Comparison of ENCODE assay signal across 18 mouse cellular contexts in genomic region chr17:35226561-35227046, GRCm38 (mm10). TPM values are rescaled to one million over a fixed set of nuclear protein-coding genes. Genes with fewer than 3 reads are reported as not detected.
A peak's percentile ranks its signal among the peaks of the same experiment; 100 is the strongest.
DNase-seq lines count a peak whose midpoint lies in the region; ATAC-seq and TF ChIP-seq lines count a peak whose summit lies in the region.
"Had no signal": no experiment of that assay in that cellular context is flagged by ENCODE, and none has a peak within 500 bp of the region (broad histone marks: within the 10 kb centered on the region; RNA-seq: fewer than 3 reads in every experiment).

No protein-coding gene starts in this region.

- H3K4me2 ChIP-seq in kidney, embryonic 14.5 days (replicated peaks; ENCODE audit: low read depth, low read length), result no peak overlapping the region
- H3K4me2 ChIP-seq: forebrain, embryonic 12.5 days had no signal

- H3K36me3 ChIP-seq in heart, embryonic 10.5 days, result peaks cover 65% of the 10 kb centered on the region
- peaks cover 45% of the 10 kb centered on the region for H3K36me3 ChIP-seq in kidney, embryonic 14.5 days (ENCODE audit: control insufficient read depth, insufficient read depth, low read length)

- H3K27me3 ChIP-seq in heart, embryonic 10.5 days (ENCODE audit: insufficient read depth, poor library complexity, severe bottlenecking), result no peaks in the 10 kb centered on the region
- H3K27me3 ChIP-seq in kidney, embryonic 14.5 days (ENCODE audit: control insufficient read depth, insufficient read depth, low read length), result no peaks in the 10 kb centered on the region
- H3K27me3 ChIP-seq in cerebellum, adult 2 months (ENCODE audit: control insufficient read depth, insufficient read depth, low read length), result no peaks in the 10 kb centered on the region
- H3K27me3 ChIP-seq: forebrain, embryonic 12.5 days; Patski had no signal

- 76% methylated on average over 14 of the region's 14 CpGs for WGBS in heart, embryonic 10.5 days
- WGBS in kidney, embryonic 14.5 days, result 80% methylated on average over 14 of the region's 14 CpGs
- WGBS in cerebellum, adult 2 months, result 86% methylated on average over 14 of the region's 14 CpGs

- H3K9me3 ChIP-seq in heart, embryonic 10.5 days, result no peaks in the 10 kb centered on the region
- no peaks in the 10 kb centered on the region for H3K9me3 ChIP-seq in kidney, embryonic 14.5 days (ENCODE audit: control insufficient read depth, low read length)
- H3K9me3 ChIP-seq: forebrain, embryonic 12.5 days had no signal

- no peak overlapping the region for H3K9ac ChIP-seq in kidney, embryonic 14.5 days (ENCODE audit: low read depth, low read length)
- H3K9ac ChIP-seq: forebrain, embryonic 12.5 days had no signal

- intact Hi-C loops in heart, postnatal 25 days (cut with DNase I), result no loop called here

- H3K4me1 ChIP-seq in heart, embryonic 10.5 days, result peaks cover 5% of the 10 kb centered on the region; the same call in 1 of the 2 replicates
- peaks cover 2% of the 10 kb centered on the region; the same call in 1 of the 2 replicates for H3K4me1 ChIP-seq in kidney, embryonic 14.5 days (ENCODE audit: control insufficient read depth, insufficient read depth, low read length)
- H3K4me1 ChIP-seq in cerebellum, adult 2 months (ENCODE audit: control insufficient read depth, insufficient read depth, low read length), result peaks cover 4% of the 10 kb centered on the region; the same call in 1 of the 2 replicates

- peak overlapping the region; percentile 29; the same call in 1 of the 2 replicates for H3K27ac ChIP-seq in heart, embryonic 10.5 days
- H3K27ac ChIP-seq in kidney, embryonic 14.5 days (ENCODE audit: low read depth, low read length), result no peak overlapping the region
- H3K27ac ChIP-seq in cerebellum, adult 2 months (ENCODE audit: insufficient read depth, low read length), result no peak overlapping the region
- H3K27ac ChIP-seq: forebrain, embryonic 12.5 days had no signal

- no peak overlapping the region for H3K4me3 ChIP-seq in heart, embryonic 10.5 days
- H3K4me3 ChIP-seq in kidney, embryonic 14.5 days (ENCODE audit: low read length), result no peak overlapping the region
- H3K4me3 ChIP-seq in cerebellum, adult 2 months (replicated peaks; ENCODE audit: insufficient read depth, low read depth, low read length), result no peak overlapping the region
- H3K4me3 ChIP-seq: forebrain, embryonic 12.5 days had no signal

- ATAC-seq in kidney, embryonic 14.5 days (ENCODE audit: low FRiP score, low TSS enrichment), result no peak
- peak; percentile 21 for ATAC-seq in activated CD4-positive, CD25-positive, alpha-beta regulatory T cell, adult 4 months
- ATAC-seq: Patski had no signal

- TF ChIP-seq CTCF in cerebellum, adult 2 months (IDR thresholded peaks at IDR 0.05; ENCODE audit: borderline replicate concordance, insufficient read depth, low read depth, low read length), result no peak

- no peak for DNase-seq in heart, embryonic 10.5 days (ENCODE audit: low spot score)
- DNase-seq in heart, postnatal 25 days (ENCODE audit: low spot score), result no peak
- peak; percentile 45 to 50 for DNase-seq in kidney, postnatal 36 days
- DNase-seq in 416B (ENCODE audit: low read depth), result peak; percentile 61
- no peak for DNase-seq in left cerebral cortex, adult 9 months (ENCODE audit: low spot score in 2 of 2)
- no peak for DNase-seq in cerebellum, adult 2 months
- DNase-seq: adrenal gland, adult 8-10 months; cerebellum, postnatal 36 days had no signal

- TF ChIP-seq POLR2A in cerebellum, adult 2 months (IDR thresholded peaks at IDR 0.05; ENCODE audit: borderline replicate concordance, insufficient read depth, low read length), result no peak

RNA-seq across cellular contexts. Expression of gene Gm16181, which starts 6.0 kb away (rescaled TPM):
- 0.30 TPM in 1 of 2 replicates, not detected in the other for polyA plus RNA-seq in heart, embryonic 10.5 days (2016; fragmentation: Nextera tagmentation; extraction: Ambion mirVana)
- total RNA-seq in heart, postnatal 25 days (2021), result under 1 TPM; 0.50 to 0.65 TPM
- 0.89 TPM in 1 of 2 replicates, not detected in the other for polyA plus RNA-seq in kidney, embryonic 14.5 days (2014; fragmentation: Nextera tagmentation; extraction: Ambion mirVana)
- 1 to 10 TPM in 1 of 2 experiments, not detected in 1; 1.8 TPM for polyA plus RNA-seq in activated CD4-positive, CD25-positive, alpha-beta regulatory T cell, adult 4 months (2017; shearing (Covaris generic))
- polyA plus RNA-seq in cerebellum, adult 2 months (2012; rRNA removed), result not detected in 2 replicates
- total RNA-seq: adrenal gland, adult 8-10 months; layer of hippocampus, postnatal 25 days; megakaryocyte-erythroid progenitor cell, adult 5-6 weeks had no signal
- polyA plus RNA-seq: heart, embryonic 14.5 days; limb, embryonic 11.5 days; liver, embryonic 16.5 days; stomach, embryonic 14.5 days had no signal

RNA-seq across cellular contexts. Expression of gene Atp6v1g2, which starts 6.9 kb away (rescaled TPM):
- polyA plus RNA-seq in heart, embryonic 10.5 days (2016; fragmentation: Nextera tagmentation; extraction: Ambion mirVana), result 6.5 and 10.1 TPM in 2 replicates
- 1 to 10 TPM; 2.5 to 2.8 TPM for total RNA-seq in heart, postnatal 25 days (2021)
- polyA plus RNA-seq in kidney, embryonic 14.5 days (2014; fragmentation: Nextera tagmentation; extraction: Ambion mirVana), result 5.3 and 6.4 TPM in 2 replicates
- 1 to 10 TPM; 2.3 to 4.0 TPM for polyA plus RNA-seq in activated CD4-positive, CD25-positive, alpha-beta regulatory T cell, adult 4 months (2017; shearing (Covaris generic))
- 628 TPM in 2 replicates for polyA plus RNA-seq in cerebellum, adult 2 months (2012; rRNA removed)

RNA-seq across cellular contexts. Expression of gene Nfkbil1, which starts 9.0 kb away (rescaled TPM):
- 8.4 and 10.4 TPM in 2 replicates for polyA plus RNA-seq in heart, embryonic 10.5 days (2016; fragmentation: Nextera tagmentation; extraction: Ambion mirVana)
- 1 to 10 TPM; 8.2 to 8.7 TPM for total RNA-seq in heart, postnatal 25 days (2021)
- polyA plus RNA-seq in kidney, embryonic 14.5 days (2014; fragmentation: Nextera tagmentation; extraction: Ambion mirVana), result 3.3 and 6.0 TPM in 2 replicates
- 1 to 10 TPM; 3.4 to 4.4 TPM for polyA plus RNA-seq in activated CD4-positive, CD25-positive, alpha-beta regulatory T cell, adult 4 months (2017; shearing (Covaris generic))
- 12.7 and 13.2 TPM in 2 replicates for polyA plus RNA-seq in cerebellum, adult 2 months (2012; rRNA removed)

RNA-seq across cellular contexts. Expression of gene Ddx39b, which starts 14.9 kb away (rescaled TPM):
- 367 and 489 TPM in 2 replicates for polyA plus RNA-seq in heart, embryonic 10.5 days (2016; fragmentation: Nextera tagmentation; extraction: Ambion mirVana)
- total RNA-seq in heart, postnatal 25 days (2021), result 10 to 100 TPM; 89.2 to 99.4 TPM
- polyA plus RNA-seq in kidney, embryonic 14.5 days (2014; fragmentation: Nextera tagmentation; extraction: Ambion mirVana), result 525 and 616 TPM in 2 replicates
- polyA plus RNA-seq in activated CD4-positive, CD25-positive, alpha-beta regulatory T cell, adult 4 months (2017; shearing (Covaris generic)), result 100 to 1,000 TPM; 200 to 247 TPM
- polyA plus RNA-seq in cerebellum, adult 2 months (2012; rRNA removed), result 438 and 458 TPM in 2 replicates

RNA-seq across cellular contexts. Expression of gene Lta, which starts 21.5 kb away (rescaled TPM):
- polyA plus RNA-seq in heart, embryonic 10.5 days (2016; fragmentation: Nextera tagmentation; extraction: Ambion mirVana), result not detected in 2 replicates
- total RNA-seq in heart, postnatal 25 days (2021), result not detected
- 0.14 TPM in 1 of 2 replicates, not detected in the other for polyA plus RNA-seq in kidney, embryonic 14.5 days (2014; fragmentation: Nextera tagmentation; extraction: Ambion mirVana)
- 10 to 100 TPM; 70.5 to 90.5 TPM for polyA plus RNA-seq in activated CD4-positive, CD25-positive, alpha-beta regulatory T cell, adult 4 months (2017; shearing (Covaris generic))
- 0.11 and 0.13 TPM in 2 replicates for polyA plus RNA-seq in cerebellum, adult 2 months (2012; rRNA removed)
- total RNA-seq: megakaryocyte-erythroid progenitor cell, adult 5-6 weeks had no signal
- polyA plus RNA-seq: forebrain, embryonic 12.5 days; heart, embryonic 14.5 days; liver, embryonic 16.5 days had no signal

Comparison
In these comparisons a context has a peak if more than half of its experiments do, and no peak if none do; other contexts are left out.
1. DNase-seq: peak in kidney, postnatal 36 days (2 of 2) and 416B (single experiment); none in heart, embryonic 10.5 days (single experiment), heart, postnatal 25 days (single experiment), left cerebral cortex, adult 9 months (0 of 2) and cerebellum, adult 2 months (0 of 2).
2. RNA of gene Atp6v1g2, which starts 6.9 kb away (polyA plus RNA-seq): 628 TPM in cerebellum, adult 2 months; 6.5 to 10.1 TPM in heart, embryonic 10.5 days, 5.3 to 6.4 TPM in kidney, embryonic 14.5 days and 2.3 to 4.0 TPM in activated CD4-positive, CD25-positive, alpha-beta regulatory T cell, adult 4 months; every median in the first group is over 10 times any median in the second.